Mouse (Mus musculus) spleen, postnatal 10 days (tissue): ENCODE measurements around the gene Tmed3.

Experiments
- DNase-seq, 2 experiments: peaks; one replicate each; pipeline ENCODE4 v3.0.0; 2021 to 2022; ENCODE audit warnings: low spot score in 2 of 2

The Tmed3 gene

GRCm38 (mm10) chr9:89704265-89705196, at the start of gene Tmed3:
Gene Tmed3 (minus strand): TSS chr9:89705068.
- DNase-seq, result peak; percentile 61 to 89

GRCm38 (mm10) chr9:89740041-89740440, 35.2 kb upstream of the Tmed3 start:
- DNase-seq, result no peak

- no peak for DNase-seq
Measured at GRCm38 (mm10) chr9:89738295-89738694, 33.4 kb upstream of the Tmed3 start, which contains the start of gene Ankrd34c. Gene Ankrd34c (minus strand): TSS chr9:89738475.

- DNase-seq, result no peak
Measured at GRCm38 (mm10) chr9:89737888-89738287, 33.0 kb upstream of the Tmed3 start.

- peak in 1 of 2 experiments; percentile 44 for DNase-seq
Measured at GRCm38 (mm10) chr9:89736932-89737705, 32.3 kb upstream of the Tmed3 start.

- DNase-seq, result peak in 1 of 2 experiments; percentile 33
Measured at GRCm38 (mm10) chr9:89706906-89707305, 2.0 kb upstream of the Tmed3 start.

GRCm38 (mm10) chr9:89705197-89705533, 297 bp upstream of the Tmed3 start:
- no peak for DNase-seq

- no peak for DNase-seq
Measured at GRCm38 (mm10) chr9:89700910-89701457, 3.9 kb downstream of the Tmed3 start.

- no peak for DNase-seq
Measured at GRCm38 (mm10) chr9:89695143-89695542, 9.7 kb downstream of the Tmed3 start.

GRCm38 (mm10) chr9:89693670-89694069, 11.2 kb downstream of the Tmed3 start:
- no peak for DNase-seq

GRCm38 (mm10) chr9:89689179-89689578, 15.7 kb downstream of the Tmed3 start:
- no peak for DNase-seq

- peak in 1 of 2 experiments; percentile 23 for DNase-seq
Measured at GRCm38 (mm10) chr9:89687503-89688226, 17.2 kb downstream of the Tmed3 start.

GRCm38 (mm10) chr9:89686262-89686661, 18.6 kb downstream of the Tmed3 start:
- no peak for DNase-seq

GRCm38 (mm10) chr9:89678974-89679373, 25.9 kb downstream of the Tmed3 start:
- no peak for DNase-seq

GRCm38 (mm10) chr9:89674014-89674618, 30.8 kb downstream of the Tmed3 start:
- peak; percentile 51 to 80 for DNase-seq

- no peak for DNase-seq
Measured at GRCm38 (mm10) chr9:89673402-89673801, 31.5 kb downstream of the Tmed3 start.

- no peak for DNase-seq
Measured at GRCm38 (mm10) chr9:89669878-89670277, 35.0 kb downstream of the Tmed3 start.

- DNase-seq, result no peak
Measured at GRCm38 (mm10) chr9:89667306-89667942, 37.4 kb downstream of the Tmed3 start.

- no peak for DNase-seq
Measured at GRCm38 (mm10) chr9:89650913-89651312, 54.0 kb downstream of the Tmed3 start.
